Mouse (Mus musculus) gastrocnemius, postnatal 4 days (tissue): Measurements from ENCODE around the gene Slc5a2. TPM values are rescaled to one million over a fixed set of nuclear protein-coding genes. Genes with fewer than 3 reads are reported as not detected.

Source experiments
- microRNA-seq: library from miRNA; unstranded; fragments of <30 nt; microRNA quantifications from one replicate; pipeline ENCODE4 v1.2.0, GENCODE M21; 2021
- total RNA-seq, 2 experiments: library from RNA; stranded (reverse); gene quantifications; 2 replicates each; pipeline ENCODE4 v1.2.3; 2021

Slc5a2 gene
- total RNA-seq, 2 experiments from 2014 or later = not detected

Small RNA genes lying within 50 kb of the gene (microRNA-seq; reads per million reads assigned to microRNA genes)
- not detected for gene Mir3103

Other genes starting within 250 kb of the Slc5a2 start
- 1 to 10 TPM; 3.9 to 4.6 TPM for gene Itgam, start 203.0 kb upstream of the Slc5a2 start, total RNA-seq
- not detected for gene Gm49368, start 203.0 kb upstream of the Slc5a2 start, total RNA-seq
- under 1 TPM; 0.31 to 0.37 TPM for gene Itgax, start 136.1 kb upstream of the Slc5a2 start, total RNA-seq
- gene Itgad, start 111.3 kb upstream of the Slc5a2 start, total RNA-seq = not detected
- 100 to 1,000 TPM; 677 to 707 TPM for gene Cox6a2, start 59.3 kb upstream of the Slc5a2 start, total RNA-seq
- 10 to 100 TPM; 12.9 TPM for gene Armc5, start 28.3 kb upstream of the Slc5a2 start, total RNA-seq
- gene 9130023H24Rik, start 27.6 kb upstream of the Slc5a2 start, total RNA-seq = 1 to 10 TPM; 4.6 to 5.5 TPM
- gene Tgfb1i1, start 18.8 kb upstream of the Slc5a2 start, total RNA-seq = 10 to 100 TPM; 47.0 to 48.0 TPM
- 10 to 100 TPM; 17.3 to 18.0 TPM for gene BC017158, start 32.5 kb downstream of the Slc5a2 start, total RNA-seq
- gene Rgs10, start 153.1 kb downstream of the Slc5a2 start, total RNA-seq = 10 to 100 TPM; 14.5 to 18.2 TPM
- gene Tial1, start 196.1 kb downstream of the Slc5a2 start, total RNA-seq = 10 to 100 TPM; 73.7 to 92.4 TPM